Mouse (Mus musculus) CD4-positive, CD25-positive, alpha-beta regulatory T cell (primary cell): Measurements from ENCODE around the gene Olfr1254. TPM values are rescaled to one million over a fixed set of nuclear protein-coding genes. Genes with fewer than 3 reads are reported as not detected.

ENCODE experiments used
- polyA plus RNA-seq: library from polyadenylated mRNA; unstranded; fragments of 100-300 nt; shearing (Covaris generic); gene quantifications from one replicate; pipeline ENCODE4 v1.2.1, GENCODE M21; 2017

Gene Olfr1254
- polyA plus RNA-seq, result not detected

DNA sequence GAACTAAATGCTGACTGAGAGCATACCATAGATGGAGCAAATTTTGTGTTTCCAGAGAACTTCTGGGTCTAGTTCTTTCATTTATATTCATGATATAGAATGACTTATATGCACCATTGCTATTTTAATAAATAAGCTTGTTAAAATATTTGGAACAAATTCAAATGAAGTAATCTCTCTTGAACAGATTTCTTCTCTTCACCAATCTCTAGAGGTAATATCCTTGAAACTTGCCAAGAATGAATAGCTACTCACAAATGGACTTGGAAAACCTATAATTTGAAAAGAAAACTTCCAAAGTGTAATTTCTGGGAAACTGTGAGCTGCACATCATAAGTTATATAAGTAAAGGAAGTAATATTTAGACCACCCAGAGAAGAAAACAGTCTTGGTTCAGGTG is at the start of gene Olfr1254:
Gene Olfr1254, minus strand, starts transcription at position 101 of the 400 bp plus-strand sequence.

DNA sequence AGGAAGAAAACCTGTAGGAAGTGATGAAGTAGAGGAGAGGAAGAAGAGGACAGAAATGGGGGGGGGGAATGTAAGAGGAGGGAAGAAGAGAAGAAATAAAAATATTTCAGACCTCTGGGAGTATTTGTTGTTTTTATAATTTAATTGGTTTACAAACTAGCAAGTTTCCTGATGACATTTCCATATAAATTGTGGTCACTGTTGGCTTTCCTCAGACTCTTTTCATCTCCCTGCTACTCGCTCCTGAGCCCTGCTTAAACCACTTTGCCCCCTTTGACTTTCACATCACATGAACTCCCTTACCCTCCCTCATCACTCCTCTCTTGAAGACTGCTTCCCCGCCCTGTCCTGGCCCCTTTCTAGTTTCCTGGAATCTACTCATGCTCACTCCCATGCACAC is 48.0 kb upstream of the Olfr1254 start, which contains the start of gene Olfr1256:
Gene Olfr1256, minus strand, starts transcription at position 101 of the 400 bp plus-strand sequence.

GRCm38 (mm10) chr2:89811751-89812150 is 18.3 kb upstream of the Olfr1254 start, which contains the start of gene Olfr1255:
TSS of gene Olfr1255 (plus strand) at chr2:89812051.

DNA sequence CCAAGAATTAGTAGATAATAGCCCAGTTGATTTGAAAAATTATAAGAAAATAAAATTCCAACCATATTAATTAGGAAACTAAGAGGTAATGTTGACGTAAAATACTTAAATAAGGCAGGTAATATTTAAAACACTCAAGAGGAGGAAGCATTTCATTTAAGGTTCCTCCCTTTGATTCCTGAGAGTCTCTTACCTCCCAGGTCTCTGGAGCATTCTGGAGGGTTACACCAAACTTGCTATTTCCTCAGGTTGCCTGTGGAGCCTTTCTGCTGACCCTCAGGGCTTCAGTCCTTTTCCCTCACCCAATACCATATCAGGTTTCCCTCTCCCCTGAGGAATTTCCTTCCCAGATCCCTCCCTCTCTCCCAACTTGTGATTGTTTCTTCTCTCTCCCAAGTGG is 36.4 kb downstream of the Olfr1254 start, which contains the start of gene Olfr1253:
Gene Olfr1253, minus strand, starts transcription at position 101 of the 400 bp plus-strand sequence.

Other genes starting within 250 kb of the Olfr1254 start
- gene Olfr1245, start 215.2 kb downstream of the Olfr1254 start, polyA plus RNA-seq, result not detected
- gene Olfr1246, start 200.5 kb downstream of the Olfr1254 start, polyA plus RNA-seq, result not detected
- 0.02 TPM for gene Olfr1247, start 179.5 kb downstream of the Olfr1254 start, polyA plus RNA-seq
- gene Olfr1248, start 175.4 kb downstream of the Olfr1254 start, polyA plus RNA-seq, result not detected
- not detected for gene Olfr1249, start 158.6 kb downstream of the Olfr1254 start, polyA plus RNA-seq
- not detected for gene Olfr1250, start 132.2 kb downstream of the Olfr1254 start, polyA plus RNA-seq
- gene Olfr1251, start 121.7 kb downstream of the Olfr1254 start, polyA plus RNA-seq, result not detected
- not detected for gene Olfr1252, start 68.6 kb downstream of the Olfr1254 start, polyA plus RNA-seq
- not detected for gene Olfr1253, start 36.5 kb downstream of the Olfr1254 start, polyA plus RNA-seq
- not detected for gene Olfr1255, start 18.4 kb upstream of the Olfr1254 start, polyA plus RNA-seq
- not detected for gene Olfr1256, start 47.9 kb upstream of the Olfr1254 start, polyA plus RNA-seq
- gene Olfr48, start 54.6 kb upstream of the Olfr1254 start, polyA plus RNA-seq, result not detected
- not detected for gene Olfr1257, start 84.8 kb upstream of the Olfr1254 start, polyA plus RNA-seq
- 0.19 TPM for gene Olfr1258, start 133.7 kb upstream of the Olfr1254 start, polyA plus RNA-seq
- not detected for gene Olfr1259, start 155.0 kb upstream of the Olfr1254 start, polyA plus RNA-seq
- gene Olfr1260, start 180.7 kb upstream of the Olfr1254 start, polyA plus RNA-seq, result not detected
- gene Olfr1261, start 197.6 kb upstream of the Olfr1254 start, polyA plus RNA-seq, result not detected
- not detected for gene Olfr1262, start 206.5 kb upstream of the Olfr1254 start, polyA plus RNA-seq
- 0.08 TPM for gene Olfr1263, start 218.5 kb upstream of the Olfr1254 start, polyA plus RNA-seq
- gene Olfr1264, start 232.0 kb upstream of the Olfr1254 start, polyA plus RNA-seq, result not detected
- gene Olfr1265, start 241.7 kb upstream of the Olfr1254 start, polyA plus RNA-seq, result not detected